Mouse (Mus musculus): ENCODE data around the gene Iah1.
A peak's percentile ranks its signal among the peaks of the same experiment; 100 is the strongest.

The Iah1 gene

GRCm38 (mm10) chr12:21315923-21316868 is at the start of gene Iah1:
Gene Iah1 (plus strand): TSS chr12:21316389.
- peak; percentile 56 for DNase-seq (ENCODE audit: low read depth, low spot score)

DNA sequence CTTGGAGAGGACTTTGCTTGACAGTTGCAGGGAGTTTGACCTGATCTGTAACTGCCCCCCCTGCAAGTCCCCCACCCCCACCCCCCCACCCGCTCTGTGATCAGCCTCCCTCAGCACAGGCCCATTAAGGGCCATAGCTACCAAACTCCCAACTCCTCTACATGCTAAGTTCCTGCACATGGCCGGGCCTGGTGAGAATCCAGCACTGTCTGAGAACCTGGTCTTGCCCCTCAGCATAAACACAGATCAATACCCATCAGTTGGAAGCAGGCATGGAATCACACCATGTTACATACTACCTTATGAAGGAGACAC is 49.4 kb upstream of the Iah1 start:
- DNase-seq (ENCODE audit: low read depth, low spot score), result no peak

DNA sequence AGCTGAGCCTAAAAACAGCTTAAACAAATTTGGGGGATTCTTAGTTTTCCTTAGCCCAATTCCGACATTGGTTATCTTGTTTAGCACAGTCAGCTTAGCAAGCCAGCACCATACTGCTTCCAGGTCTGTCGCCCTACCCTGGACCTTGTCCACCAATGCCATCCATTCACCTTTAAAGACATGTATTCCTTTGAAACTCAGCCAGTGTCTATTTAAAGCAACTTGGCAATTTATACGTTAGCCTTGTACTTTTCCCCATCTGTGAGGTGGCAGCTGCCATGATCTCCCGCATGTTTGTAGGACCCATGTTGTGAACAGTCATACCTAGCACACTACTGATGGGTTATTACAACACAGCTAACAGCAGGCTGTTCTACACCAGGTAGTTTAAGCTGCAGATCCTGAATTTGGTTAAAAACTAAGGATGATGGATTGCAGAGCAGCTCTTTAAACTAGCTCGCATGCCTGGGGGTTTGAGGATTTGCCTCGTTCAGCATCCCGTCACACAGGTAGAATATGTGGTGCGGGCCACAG is 48.0 kb upstream of the Iah1 start:
- DNase-seq (ENCODE audit: low read depth, low spot score), result no peak

- DNase-seq (ENCODE audit: low read depth, low spot score), result no peak
Observed at GRCm38 (mm10) chr12:21274446-21274845, 41.7 kb upstream of the Iah1 start.

DNA sequence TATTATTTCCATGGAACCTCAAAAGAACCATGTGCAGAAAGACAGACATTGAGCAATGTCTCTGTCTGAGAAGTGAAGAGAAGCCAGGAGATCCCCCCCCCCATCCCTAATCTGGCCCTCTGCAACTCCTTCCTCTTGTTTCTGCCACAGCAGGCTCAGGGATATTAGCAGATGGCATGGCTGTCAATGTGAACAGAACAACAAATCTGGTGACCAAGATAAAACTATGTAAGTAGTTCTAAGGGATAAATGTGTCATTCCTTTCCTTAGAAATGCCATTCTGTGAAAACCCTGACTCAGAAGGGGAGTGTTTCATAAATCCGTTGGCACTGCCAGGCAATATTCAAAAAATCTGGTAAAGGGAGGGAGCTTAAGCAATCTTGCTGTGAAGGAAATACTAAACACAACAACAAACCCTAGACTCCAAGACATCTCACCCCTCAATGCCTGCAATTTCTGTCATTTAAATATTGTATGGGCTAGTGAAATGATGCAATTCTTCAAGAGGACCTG is 38.8 kb upstream of the Iah1 start:
- DNase-seq (ENCODE audit: low read depth, low spot score), result no peak

DNA sequence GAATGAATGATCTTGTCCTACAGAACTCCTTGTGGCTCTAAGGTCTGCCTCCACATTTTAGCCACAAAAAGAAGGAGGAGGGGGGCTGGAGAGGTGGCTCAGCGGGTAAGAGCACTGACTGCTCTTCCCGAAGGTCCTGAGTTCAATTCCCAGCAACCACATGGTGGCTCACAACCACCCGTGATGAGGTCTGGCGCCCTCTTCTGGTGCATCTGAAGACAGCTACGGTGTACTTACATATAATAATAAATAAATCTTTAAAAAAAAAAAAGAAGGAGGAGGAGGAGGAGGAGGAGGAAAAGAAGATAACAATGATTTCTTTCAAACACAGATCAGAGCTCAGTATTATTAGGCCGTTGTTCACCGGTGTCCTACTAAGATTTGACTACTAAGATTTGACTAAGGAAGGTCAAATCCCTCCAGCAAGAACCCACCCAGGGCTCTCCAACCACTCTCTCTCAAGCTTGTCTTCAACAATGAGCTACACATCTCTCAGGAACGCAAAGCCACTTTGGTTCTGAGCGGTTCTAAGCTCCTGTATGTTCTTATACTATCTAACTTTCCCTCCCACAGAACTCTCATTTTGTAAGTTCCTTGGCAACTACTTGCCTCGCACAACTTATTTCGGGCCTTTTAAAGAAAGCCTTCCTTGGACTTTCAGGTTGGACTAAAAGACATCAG is 31.3 kb upstream of the Iah1 start, which contains the start of gene Cpsf3:
Cpsf3 (plus strand) TSS at position 631 of the 681 bp plus-strand sequence.
- no peak for DNase-seq (ENCODE audit: low read depth, low spot score)

GRCm38 (mm10) chr12:21285508-21286242 is 30.5 kb upstream of the Iah1 start:
- no peak for DNase-seq (ENCODE audit: low read depth, low spot score)

DNA sequence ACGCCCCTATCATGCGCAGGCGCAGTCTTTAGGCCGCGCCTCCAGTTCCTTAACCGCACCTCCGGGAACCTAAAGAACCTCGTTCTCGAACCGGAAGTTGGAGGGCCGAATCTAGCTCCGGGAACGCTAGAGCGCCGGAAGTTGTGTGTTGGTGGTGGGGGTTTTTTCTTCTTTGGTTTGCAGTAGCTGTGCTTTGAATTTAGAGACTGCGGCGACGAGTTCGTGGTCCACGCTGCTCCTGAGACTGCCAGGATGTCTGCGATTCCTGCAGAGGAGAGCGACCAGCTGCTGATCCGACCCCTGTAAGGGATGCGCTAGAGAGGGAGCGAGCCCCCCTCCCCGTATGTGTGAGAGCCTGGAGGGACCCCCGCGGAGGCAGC is 30.0 kb upstream of the Iah1 start, which contains the start of gene Itgb1bp1:
Itgb1bp1 (minus strand) TSS at position 42 of the 380 bp plus-strand sequence.
- peak; percentile 98 for DNase-seq (ENCODE audit: low read depth, low spot score)

- no peak for DNase-seq (ENCODE audit: low read depth, low spot score)
Observed at GRCm38 (mm10) chr12:21286712-21287650, 29.2 kb upstream of the Iah1 start.

- no peak for DNase-seq (ENCODE audit: low read depth, low spot score)
Observed at GRCm38 (mm10) chr12:21288716-21289395, 27.3 kb upstream of the Iah1 start.

- DNase-seq (ENCODE audit: low read depth, low spot score), result no peak
Observed at GRCm38 (mm10) chr12:21289651-21290050, 26.5 kb upstream of the Iah1 start.

DNA sequence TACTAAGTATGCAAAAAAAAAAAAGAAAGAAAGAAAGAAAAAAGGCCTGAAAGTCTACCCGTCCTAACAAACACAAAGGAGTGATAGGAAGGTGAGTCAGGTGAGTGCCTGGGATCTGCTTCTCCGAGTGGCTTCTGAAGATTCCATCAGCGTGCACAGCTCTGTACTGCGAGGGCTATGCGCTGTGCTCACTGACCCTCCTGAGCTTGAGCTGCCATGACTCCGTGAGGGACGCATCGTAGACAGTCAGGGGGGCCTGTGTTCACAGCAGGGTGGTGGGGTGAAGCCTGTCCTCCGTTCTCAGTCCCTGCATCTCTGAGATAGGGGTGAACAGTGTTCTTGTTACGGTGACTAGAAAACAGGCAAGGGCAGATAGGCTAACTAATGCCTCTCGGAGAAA is 17.3 kb upstream of the Iah1 start:
- no peak for DNase-seq (ENCODE audit: low read depth, low spot score)

GRCm38 (mm10) chr12:21301324-21301723 is 14.9 kb upstream of the Iah1 start:
- no peak for DNase-seq (ENCODE audit: low read depth, low spot score)

DNA sequence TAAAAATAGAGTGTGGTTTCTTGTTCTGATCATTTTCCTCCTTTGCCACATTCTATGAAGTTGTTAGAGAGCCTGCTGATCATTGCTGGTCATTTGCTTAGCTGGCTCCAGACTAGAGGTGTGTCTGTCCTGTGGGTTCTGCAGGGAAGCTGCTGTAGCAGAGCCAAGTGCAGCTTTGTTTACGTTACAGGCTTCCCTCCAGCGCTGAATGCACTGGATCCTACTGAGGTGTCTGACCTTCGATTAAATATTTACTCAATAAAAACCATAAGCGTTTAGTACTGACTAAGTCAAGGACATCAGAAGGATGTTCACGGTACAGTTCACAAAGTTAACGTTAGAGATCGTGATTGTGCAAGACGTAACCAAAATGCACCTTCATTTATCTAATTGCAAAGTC is 14.3 kb upstream of the Iah1 start:
- no peak for DNase-seq (ENCODE audit: low read depth, low spot score)

DNA sequence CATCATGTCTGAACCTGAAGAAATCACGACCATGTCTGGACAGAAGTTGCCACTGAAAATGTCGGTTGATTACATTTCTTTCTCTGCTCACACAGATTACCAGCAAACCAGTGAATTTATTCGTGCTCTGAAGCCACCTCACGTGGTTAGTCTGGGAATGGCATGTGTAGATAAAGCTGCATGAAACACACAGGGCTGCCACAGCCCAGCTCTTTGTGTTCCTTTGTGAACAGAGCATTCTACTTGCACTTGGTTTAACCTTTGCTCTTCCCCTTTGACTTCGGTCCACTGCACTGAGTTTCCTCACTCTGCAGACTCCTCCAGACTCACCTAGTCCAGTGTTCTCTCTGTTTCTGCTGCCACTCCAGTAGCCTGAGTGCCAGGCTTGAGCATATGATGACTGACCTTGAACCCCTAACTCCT is 13.8 kb upstream of the Iah1 start:
- DNase-seq (ENCODE audit: low read depth, low spot score), result no peak

DNA sequence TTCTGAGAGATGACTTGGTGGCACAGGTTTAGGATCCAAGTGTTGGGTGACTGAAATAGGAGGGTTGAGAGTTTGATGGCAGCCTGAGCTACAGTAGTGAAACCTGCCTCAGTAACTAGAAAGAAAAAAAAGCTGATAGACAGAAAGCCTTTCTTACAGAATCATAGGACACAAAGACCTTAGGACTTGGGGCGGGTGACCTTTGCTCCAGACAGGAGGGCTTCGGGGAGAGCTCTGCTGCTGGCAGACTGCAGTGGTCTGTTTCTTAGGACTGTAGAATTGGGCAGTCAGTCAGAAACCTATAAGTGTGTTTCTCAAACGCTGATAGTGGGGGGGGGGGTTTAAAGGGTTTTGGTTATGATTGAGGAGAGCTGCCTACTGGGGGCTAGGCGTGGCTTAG is 10.4 kb upstream of the Iah1 start:
- no peak for DNase-seq (ENCODE audit: low read depth, low spot score)

DNA sequence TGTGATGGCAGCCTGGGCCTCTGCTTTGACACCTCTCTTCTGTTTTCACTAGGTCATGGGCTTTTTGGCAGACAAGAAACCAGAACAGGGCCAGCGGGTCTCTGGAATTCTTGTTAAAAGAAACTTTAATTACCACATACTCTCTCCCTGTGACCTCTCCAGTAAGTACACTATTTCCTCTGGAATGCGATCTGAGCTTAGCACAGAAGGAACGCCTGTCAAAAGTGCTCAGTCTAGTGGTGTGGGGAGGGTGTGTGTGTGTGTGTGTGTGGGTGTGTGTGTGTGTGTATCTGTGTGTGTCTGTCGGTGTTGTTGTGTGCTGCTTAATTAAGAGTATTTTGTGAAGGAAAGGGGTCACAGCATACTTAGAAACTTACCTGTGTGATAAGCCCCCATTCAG is 9.5 kb upstream of the Iah1 start:
- DNase-seq (ENCODE audit: low read depth, low spot score), result no peak

- no peak for DNase-seq (ENCODE audit: low read depth, low spot score)
Observed at GRCm38 (mm10) chr12:21312201-21312600, 4.0 kb upstream of the Iah1 start.

DNA sequence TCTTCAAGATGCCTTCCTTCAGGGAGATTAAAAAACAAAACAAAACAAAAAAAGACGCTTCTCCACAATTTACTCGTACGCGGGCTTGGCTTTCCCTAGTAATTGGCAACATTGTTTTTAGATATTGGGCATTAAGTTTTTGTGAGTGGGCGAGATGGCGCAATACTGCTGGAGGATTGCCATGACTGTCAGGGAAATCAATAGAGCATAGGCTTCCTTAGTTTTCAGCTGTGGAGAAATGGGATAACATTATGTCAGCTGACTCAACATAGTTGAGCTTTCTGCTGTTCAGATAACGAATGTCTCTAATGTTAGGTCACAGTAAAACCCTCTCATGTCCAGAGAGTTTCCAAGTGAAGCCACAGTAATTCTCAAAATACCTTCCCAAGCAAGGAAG is 678 bp downstream of the Iah1 start:
- no peak for DNase-seq (ENCODE audit: low read depth, low spot score)
